In the genomic region with DNA sequence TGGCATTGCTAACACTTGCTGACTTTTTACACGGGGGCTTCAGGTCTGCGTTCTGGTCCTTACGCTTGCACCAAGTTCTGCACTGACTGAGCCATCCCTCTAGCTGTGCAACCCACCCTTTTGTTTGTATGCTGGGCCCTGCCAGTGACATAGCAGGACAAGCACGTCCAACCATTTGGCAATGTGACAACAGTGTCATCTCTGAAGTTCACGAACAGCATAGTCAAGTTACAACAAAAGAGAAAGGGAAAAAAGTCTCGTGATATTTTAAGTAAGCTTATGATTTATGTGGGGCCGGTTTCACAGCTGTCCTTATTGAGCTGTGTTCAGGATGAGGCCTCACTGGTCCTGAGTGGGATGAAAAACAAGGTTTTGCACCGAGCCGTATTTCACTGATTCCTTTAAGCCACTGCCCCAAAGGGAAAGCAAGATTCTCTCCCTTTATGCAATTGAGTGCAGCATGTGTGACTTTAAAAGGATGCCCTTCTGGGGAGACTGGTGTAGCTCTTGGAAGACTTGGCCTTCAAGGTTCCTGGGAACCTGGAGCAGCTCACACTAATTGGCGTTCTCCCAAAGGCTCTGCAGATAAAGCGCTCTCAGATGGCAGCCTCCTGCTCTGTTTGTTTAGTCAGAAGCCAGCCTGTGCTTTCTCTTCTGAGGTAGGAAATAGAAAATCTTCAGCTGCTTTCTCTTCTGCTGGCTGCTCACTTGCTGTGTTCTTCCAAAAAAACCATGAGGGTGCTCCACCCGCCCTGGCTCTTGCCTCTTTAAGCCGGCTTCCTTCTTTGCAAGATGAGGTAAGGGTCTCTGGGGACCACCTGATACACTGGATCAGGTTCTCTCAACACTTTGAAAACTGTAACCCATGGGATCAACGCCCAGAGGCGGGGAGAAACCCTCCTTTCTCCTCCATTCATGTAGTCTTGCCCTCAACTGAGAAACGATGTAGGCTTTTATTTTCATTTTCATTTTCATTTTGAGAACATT, we compare ENCODE assay signal across 8 mouse cellular contexts. TPM values are rescaled to one million over a fixed set of nuclear protein-coding genes. Genes with fewer than 3 reads are reported as not detected.
DNase-seq lines count a peak whose midpoint lies in the region; ATAC-seq and TF ChIP-seq lines count a peak whose summit lies in the region.

No protein-coding gene starts in this region.

- no peak for TF ChIP-seq CTCF in liver, adult 2 months (IDR thresholded peaks at IDR 0.05; ENCODE audit: low read depth, low read length)

- WGBS in liver, adult 2 months = 42% methylated on average over 16 of the region's 16 CpGs
- 66% methylated on average over 16 of the region's 16 CpGs for WGBS in hindbrain, embryonic 16.5 days
- 38% methylated on average over 16 of the region's 16 CpGs for WGBS in lung, embryonic 16.5 days
- 46% methylated on average over 16 of the region's 16 CpGs for WGBS in stomach, embryonic 16.5 days

- no peaks in the 10 kb centered on the region for H3K79me2 ChIP-seq in liver, adult 2 months (ENCODE audit: control insufficient read depth, insufficient read depth, low read length)

- H3K27ac ChIP-seq in liver, adult 2 months (replicated peaks; ENCODE audit: insufficient read depth, low read depth, low read length) = no peak overlapping the region
- peak overlapping the region; percentile 39; the same call in 1 of the 2 replicates for H3K27ac ChIP-seq in hindbrain, embryonic 16.5 days (ENCODE audit: low read depth, low read length)
- peak overlapping the region; percentile 53 for H3K27ac ChIP-seq in lung, embryonic 16.5 days (ENCODE audit: low read length)
- peak overlapping the region; percentile 82 for H3K27ac ChIP-seq in stomach, embryonic 16.5 days (ENCODE audit: low read length)

- DNase-seq in liver, adult 2 months (ENCODE audit: extremely low read depth, low read depth, low spot score) = peak; percentile 7
- DNase-seq in liver = no peak
- DNase-seq in adrenal gland, postnatal 36 days = peak; percentile 44 to 48
- no peak for DNase-seq in embryo, embryonic 10 days (ENCODE audit: low spot score)

- no peaks in the 10 kb centered on the region for H3K36me3 ChIP-seq in liver, adult 2 months (ENCODE audit: control insufficient read depth, insufficient read depth, low read length)
- H3K36me3 ChIP-seq in hindbrain, embryonic 16.5 days (ENCODE audit: control insufficient read depth, insufficient read depth, low read length) = no peaks in the 10 kb centered on the region
- H3K36me3 ChIP-seq in lung, embryonic 16.5 days (ENCODE audit: control insufficient read depth, insufficient read depth, low read length) = no peaks in the 10 kb centered on the region
- no peaks in the 10 kb centered on the region for H3K36me3 ChIP-seq in stomach, embryonic 16.5 days (ENCODE audit: control insufficient read depth, insufficient read depth, low read length)

- ATAC-seq in erythroid progenitor cell, adult 5-6 weeks (replicated peaks; ENCODE audit: low FRiP score, poor library complexity, severe bottlenecking) = peak; percentile 63
- ATAC-seq in hindbrain, embryonic 16.5 days = peak; percentile 38; the same call in 1 of the 2 replicates
- peak; percentile 54; the same call in 1 of the 2 replicates for ATAC-seq in lung, embryonic 16.5 days (ENCODE audit: low read depth)
- ATAC-seq in stomach, embryonic 16.5 days (ENCODE audit: insufficient read depth, low FRiP score) = peak; percentile 74

- H3K4me3 ChIP-seq in liver, adult 2 months (ENCODE audit: insufficient read depth, low read depth, low read length) = no peak overlapping the region
- H3K4me3 ChIP-seq in hindbrain, embryonic 16.5 days (ENCODE audit: low read length) = no peak overlapping the region
- no peak overlapping the region for H3K4me3 ChIP-seq in lung, embryonic 16.5 days (ENCODE audit: low read length)
- H3K4me3 ChIP-seq in stomach, embryonic 16.5 days (replicated peaks; ENCODE audit: low read length) = 0 out of 2 replicates have a peak overlapping the region, but pooled peaks have one; percentile 8

- H3K27me3 ChIP-seq in liver, adult 2 months (ENCODE audit: control insufficient read depth, insufficient read depth, low read length) = no peaks in the 10 kb centered on the region
- no peaks in the 10 kb centered on the region for H3K27me3 ChIP-seq in hindbrain, embryonic 16.5 days (replicated peaks; ENCODE audit: control insufficient read depth, insufficient read depth, low read length)
- H3K27me3 ChIP-seq in lung, embryonic 16.5 days (ENCODE audit: control insufficient read depth, insufficient read depth, low read depth, low read length) = no peaks in the 10 kb centered on the region
- H3K27me3 ChIP-seq in stomach, embryonic 16.5 days (ENCODE audit: control insufficient read depth, insufficient read depth, low read length) = no peaks in the 10 kb centered on the region

- H3K4me2 ChIP-seq in hindbrain, embryonic 16.5 days (ENCODE audit: low read length) = no peak overlapping the region
- H3K4me2 ChIP-seq in lung, embryonic 16.5 days (ENCODE audit: low read depth, low read length) = peak overlapping the region; percentile 41
- H3K4me2 ChIP-seq in stomach, embryonic 16.5 days (ENCODE audit: low read depth, low read length) = peak overlapping the region; percentile 38

- no peak for TF ChIP-seq POLR2A in liver, adult 2 months (IDR thresholded peaks at IDR 0.05; ENCODE audit: extremely low read depth, insufficient read depth, low read length)

- no peaks in the 10 kb centered on the region for H3K9me3 ChIP-seq in hindbrain, embryonic 16.5 days (ENCODE audit: control insufficient read depth, low read length)
- no peaks in the 10 kb centered on the region for H3K9me3 ChIP-seq in lung, embryonic 16.5 days (ENCODE audit: control insufficient read depth, low read length)
- no peaks in the 10 kb centered on the region for H3K9me3 ChIP-seq in stomach, embryonic 16.5 days (replicated peaks; ENCODE audit: control insufficient read depth, low read length)

- no peaks in the 10 kb centered on the region for H3K4me1 ChIP-seq in liver, adult 2 months (ENCODE audit: control insufficient read depth, insufficient read depth, low read length)
- peaks cover 22% of the 10 kb centered on the region for H3K4me1 ChIP-seq in hindbrain, embryonic 16.5 days (ENCODE audit: control insufficient read depth, insufficient read depth, low read depth, low read length)
- H3K4me1 ChIP-seq in lung, embryonic 16.5 days (replicated peaks; ENCODE audit: control insufficient read depth, insufficient read depth, low read length) = peaks cover 10% of the 10 kb centered on the region
- peaks cover 13% of the 10 kb centered on the region for H3K4me1 ChIP-seq in stomach, embryonic 16.5 days (ENCODE audit: control insufficient read depth, insufficient read depth, low read length)

- no peak overlapping the region for H3K9ac ChIP-seq in liver, adult 2 months (ENCODE audit: low read depth, low read length)
- peak overlapping the region; percentile 23; the same call in 1 of the 2 replicates for H3K9ac ChIP-seq in hindbrain, embryonic 16.5 days (ENCODE audit: low read depth, low read length)
- no peak overlapping the region for H3K9ac ChIP-seq in lung, embryonic 16.5 days (ENCODE audit: low read length)
- peak overlapping the region; percentile 51; the same call in 1 of the 2 replicates for H3K9ac ChIP-seq in stomach, embryonic 16.5 days (ENCODE audit: low read length)

RNA-seq across cellular contexts. Expression of gene Gm10645, which starts 34.5 kb away (rescaled TPM):
- total RNA-seq in liver, adult 2 months (2014; rRNA removed) = not detected in 2 replicates
- polyA plus RNA-seq in liver, adult 2 months (2012; rRNA removed) = 0.13 TPM in 1 of 2 replicates, not detected in the other
- total RNA-seq in adrenal gland, postnatal 36 days (2021) = under 1 TPM; 0.36 to 0.43 TPM
- not detected in 2 replicates for total RNA-seq in erythroid progenitor cell, adult 5-6 weeks (2015; ENCODE audit: low replicate concordance)
- total RNA-seq in erythroid progenitor cell, adult 5-6 weeks (2017; ENCODE audit: low replicate concordance) = not detected in 2 replicates
- polyA plus RNA-seq in hindbrain, embryonic 16.5 days (2015; fragmentation: Nextera tagmentation; extraction: Ambion mirVana) = 6.9 and 7.2 TPM in 2 replicates
- 0.23 and 0.89 TPM in 2 replicates for polyA plus RNA-seq in lung, embryonic 16.5 days (2015; fragmentation: Nextera tagmentation; extraction: Ambion mirVana)
- polyA plus RNA-seq in stomach, embryonic 16.5 days (2015; fragmentation: Nextera tagmentation; extraction: Ambion mirVana) = 1.5 and 2.2 TPM in 2 replicates

RNA-seq across cellular contexts. Expression of gene Tbc1d9, which starts 35.3 kb away (rescaled TPM):
- total RNA-seq in liver, adult 2 months (2014; rRNA removed) = 1.6 and 2.2 TPM in 2 replicates
- 0.25 and 0.62 TPM in 2 replicates for polyA plus RNA-seq in liver, adult 2 months (2012; rRNA removed)
- total RNA-seq in adrenal gland, postnatal 36 days (2021) = 10 to 100 TPM in 1 of 2 experiments, 1 to 10 TPM in 1; 5.9 to 10.5 TPM
- 1.4 and 4.2 TPM in 2 replicates for total RNA-seq in erythroid progenitor cell, adult 5-6 weeks (2015; ENCODE audit: low replicate concordance)
- total RNA-seq in erythroid progenitor cell, adult 5-6 weeks (2017; ENCODE audit: low replicate concordance) = 3.1 and 8.3 TPM in 2 replicates
- polyA plus RNA-seq in hindbrain, embryonic 16.5 days (2015; fragmentation: Nextera tagmentation; extraction: Ambion mirVana) = 16.2 and 16.5 TPM in 2 replicates
- polyA plus RNA-seq in lung, embryonic 16.5 days (2015; fragmentation: Nextera tagmentation; extraction: Ambion mirVana) = 1.4 TPM in 2 replicates
- 3.2 and 3.6 TPM in 2 replicates for polyA plus RNA-seq in stomach, embryonic 16.5 days (2015; fragmentation: Nextera tagmentation; extraction: Ambion mirVana)

Comparison
In these comparisons a context has a peak if more than half of its experiments do, and no peak if none do; other contexts are left out.
1. DNase-seq: peak in liver, adult 2 months (single experiment) and adrenal gland, postnatal 36 days (2 of 2); none in liver (single experiment) and embryo, embryonic 10 days (single experiment).
2. H3K9ac ChIP-seq: peak in hindbrain, embryonic 16.5 days (single experiment) and stomach, embryonic 16.5 days (single experiment); none in liver, adult 2 months (single experiment) and lung, embryonic 16.5 days (single experiment).
3. Peak in every context shown above with its lines, with median percentiles within 50 percentile points of each other: ATAC-seq.